Mouse (Mus musculus) frontal cortex, adult 2 months (tissue): ENCODE measurements at regions not wholly inside any gene's neighbourhood (a gene's known extent, or its start where the extent isn't known, plus 50 kb on each side); places are given as distances from the start of the nearest gene placed in this dataset.

Experiments used
- DNase-seq, 2 experiments: peaks; one replicate each; pipeline ENCODE4 v3.0.0; 2022; ENCODE audit warnings: low spot score in 1 of 2; ENCODE audit errors: extremely low spot score in 1 of 2

DNA sequence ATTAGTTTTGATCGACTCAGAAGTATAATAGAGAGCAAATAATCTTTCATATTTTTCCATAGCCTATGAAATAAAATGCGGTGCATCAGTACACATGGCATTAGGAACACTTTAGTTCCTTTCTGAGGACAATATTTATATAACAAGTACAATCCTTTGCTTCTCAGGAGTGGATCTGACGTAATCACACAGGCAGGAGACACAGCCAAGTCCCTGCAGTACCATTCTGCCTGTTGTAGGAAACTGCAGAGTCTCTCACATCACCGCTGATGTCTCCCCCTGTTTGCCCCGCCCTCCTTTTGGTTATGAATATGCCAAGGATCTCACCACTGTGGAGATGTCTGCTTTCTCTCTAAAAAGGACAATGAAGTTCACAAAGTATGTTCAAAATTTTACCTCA lies 131.8 kb upstream of the Spats2l start:
- peak in 1 of 2 experiments; percentile 15 for DNase-seq

DNA sequence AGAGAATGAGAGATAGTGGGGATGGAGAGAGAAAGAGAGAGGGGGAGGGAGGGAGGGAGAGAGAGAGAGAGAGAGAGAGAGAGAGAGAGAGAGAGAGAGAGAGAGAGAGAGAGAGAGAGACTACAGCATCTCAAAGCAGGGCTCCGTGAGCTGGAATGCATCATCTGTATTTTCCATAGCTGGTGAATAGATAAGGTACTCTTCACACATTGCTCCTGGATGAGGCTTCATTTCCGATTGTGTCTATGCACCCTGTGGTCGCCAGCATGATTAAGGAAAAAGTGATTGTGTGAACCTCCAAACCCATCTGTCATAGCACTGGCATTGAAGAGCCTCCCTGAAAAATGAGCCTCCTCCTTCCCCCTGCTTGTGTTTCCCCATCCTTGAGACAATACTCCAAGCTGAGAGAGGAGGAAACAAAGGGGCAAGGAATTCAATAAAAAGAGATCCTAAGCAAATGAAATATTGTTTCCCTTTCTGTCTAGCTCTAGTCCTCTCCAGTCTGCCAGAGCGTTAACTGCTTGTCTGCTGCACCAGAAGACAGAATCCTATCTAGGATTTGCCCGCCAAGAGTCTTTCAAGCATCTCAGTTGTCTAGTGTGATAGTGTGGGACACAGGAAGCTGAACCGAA lies 130.4 kb upstream of the Spats2l start:
- no peak for DNase-seq

DNA sequence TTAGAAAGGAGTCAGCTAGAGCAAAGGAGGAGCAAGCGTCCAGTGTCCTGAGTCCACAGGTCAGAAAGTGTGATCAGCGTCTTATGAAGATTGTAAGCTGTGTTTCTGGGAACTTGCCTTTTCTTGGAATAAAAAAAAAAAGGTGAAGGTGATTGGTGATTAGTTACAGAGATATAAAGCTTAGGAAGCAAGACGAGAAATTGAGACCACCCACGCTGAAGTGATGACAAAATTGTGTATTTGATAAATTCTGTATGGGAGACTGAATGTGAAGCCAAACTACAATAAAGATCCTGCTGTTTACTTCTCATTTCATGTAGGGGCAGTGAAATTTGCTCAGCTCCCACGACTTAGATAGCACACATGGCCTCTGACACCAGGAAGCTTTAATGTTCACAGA lies 109.0 kb upstream of the Spats2l start:
- no peak for DNase-seq

DNA sequence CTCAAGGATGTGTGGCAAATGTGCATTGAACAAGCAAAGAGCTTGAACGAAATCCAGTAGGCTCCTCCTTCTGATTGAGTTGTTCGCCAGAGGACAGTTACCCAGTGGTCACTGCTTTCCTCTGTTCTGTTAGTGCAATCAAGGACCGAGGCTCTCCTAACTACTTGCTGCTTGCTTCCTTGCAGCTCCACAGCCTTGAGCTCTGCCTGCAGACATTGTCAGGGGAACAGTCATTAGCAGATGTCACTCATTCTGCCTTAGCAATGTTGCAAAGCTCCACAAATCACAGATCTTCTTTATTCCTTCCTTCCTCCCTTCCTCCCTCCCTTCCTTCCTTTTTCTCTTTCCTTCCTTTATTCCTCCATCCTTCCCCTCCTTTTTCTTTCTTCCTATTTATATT lies 108.2 kb upstream of the Spats2l start:
- no peak for DNase-seq

DNA sequence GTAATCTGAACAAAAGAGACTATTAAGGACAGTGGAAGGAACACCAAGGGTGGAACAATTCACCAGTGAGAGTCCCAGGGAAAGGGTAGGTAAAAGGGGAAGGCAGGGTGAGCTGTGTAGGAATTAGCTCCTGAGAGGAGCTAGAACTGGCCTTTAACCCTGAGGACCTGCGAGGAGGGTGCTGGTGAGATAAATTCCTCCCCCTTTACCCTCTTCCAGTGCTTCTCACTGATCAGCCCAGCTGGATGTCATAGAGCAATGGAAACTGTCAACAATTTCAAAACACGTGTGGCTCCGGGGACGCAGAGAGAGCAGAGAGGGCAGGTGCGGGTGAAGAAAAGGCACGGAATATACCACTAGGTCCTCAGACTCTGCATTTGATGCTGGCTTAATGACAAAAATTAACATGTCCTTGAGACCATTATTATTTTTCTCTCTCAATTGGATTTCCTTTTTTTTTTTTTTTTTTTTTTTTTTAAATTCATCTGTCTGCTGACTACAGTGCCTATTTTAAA lies 107.7 kb upstream of the Spats2l start:
- DNase-seq = no peak

DNA sequence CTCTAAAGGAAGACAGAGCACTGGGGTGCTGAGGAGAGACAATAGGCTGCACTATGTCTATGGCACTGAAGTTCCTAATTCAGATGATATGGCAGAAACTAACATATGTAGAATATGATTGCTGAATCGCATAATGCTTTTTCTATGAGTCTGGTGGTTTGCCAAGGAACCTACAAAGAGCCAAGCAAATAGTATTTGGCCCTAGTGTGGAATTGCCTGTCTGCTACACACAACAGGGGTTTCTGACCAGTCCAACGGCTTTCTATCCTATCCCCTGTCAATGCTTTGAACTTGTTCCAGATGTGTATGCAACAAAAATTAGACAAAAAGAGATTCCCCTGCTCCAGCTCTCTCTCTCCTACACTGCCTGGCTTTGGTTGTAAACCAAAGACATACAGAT lies 100.5 kb upstream of the Spats2l start:
- DNase-seq = no peak

DNA sequence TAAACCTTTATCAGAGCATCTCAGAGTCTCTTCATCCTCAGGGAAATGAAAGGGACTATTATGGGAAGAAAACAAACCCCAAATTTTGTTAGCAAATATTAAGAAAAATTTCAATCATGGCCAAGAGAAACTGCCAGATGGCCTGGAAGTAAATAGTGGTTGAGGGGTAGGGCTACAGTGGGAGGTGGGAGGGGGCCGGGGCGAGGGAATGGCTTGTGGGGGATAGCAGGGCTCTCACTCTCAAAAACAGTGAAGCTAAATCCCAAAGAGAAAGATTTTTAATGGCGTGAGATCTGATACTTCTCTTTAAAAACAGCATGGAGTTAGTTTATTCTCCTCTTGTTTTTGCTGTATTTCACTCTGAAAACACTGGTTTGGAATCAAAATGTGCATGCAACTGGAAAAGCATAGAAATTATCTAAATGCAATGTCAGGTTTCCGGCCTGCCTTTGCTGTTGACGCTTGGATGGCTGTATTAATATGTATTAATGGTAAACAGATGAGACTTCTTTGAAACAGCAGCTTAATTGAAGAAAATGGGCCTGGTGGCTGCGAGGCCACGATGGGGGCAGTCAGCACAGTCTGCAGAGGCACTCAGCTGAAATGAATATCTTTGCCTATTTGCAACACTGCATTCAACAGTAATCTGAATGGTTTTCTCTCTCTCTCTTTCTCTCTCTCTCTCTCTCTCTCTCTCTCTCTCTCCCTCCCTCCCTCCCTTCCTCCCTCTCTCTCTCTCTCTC lies 99.8 kb upstream of the Spats2l start:
- no peak for DNase-seq

DNA sequence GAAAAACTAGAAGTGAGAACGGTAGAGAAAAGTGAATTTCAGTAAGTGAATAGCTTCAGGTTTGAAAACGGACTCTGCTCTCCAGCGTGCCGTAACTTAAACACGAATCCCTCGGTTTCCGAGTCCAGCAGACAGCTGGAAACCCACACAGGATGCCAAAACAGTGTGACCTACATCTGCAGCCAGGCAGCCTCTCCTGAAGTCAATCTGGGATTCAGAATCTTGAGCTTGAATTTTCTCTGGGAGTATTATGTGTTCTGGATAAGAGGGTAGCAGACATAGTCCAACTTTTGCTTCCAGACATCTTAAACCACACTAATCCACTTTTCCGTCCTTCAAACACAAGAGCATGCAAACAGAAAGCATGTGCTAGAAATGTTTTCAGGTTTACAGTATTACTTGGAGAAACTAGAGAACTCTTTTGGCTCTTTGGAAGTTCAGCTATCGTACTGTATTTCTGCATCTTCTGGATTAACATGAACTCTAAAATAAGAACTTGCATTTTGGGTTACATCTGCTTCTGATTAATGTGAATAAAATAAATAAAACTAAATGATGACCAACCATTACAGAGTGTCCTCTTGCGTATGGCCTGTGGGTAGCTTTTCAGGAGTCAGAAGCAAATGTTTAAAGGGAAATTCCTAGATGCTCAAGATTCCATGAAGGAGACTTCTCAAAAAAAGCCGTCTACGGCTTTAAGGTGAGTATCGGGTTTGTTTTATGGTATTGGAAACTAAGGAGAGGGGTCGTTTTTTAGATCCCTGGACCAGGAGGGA lies 89.4 kb upstream of the Spats2l start:
- no peak for DNase-seq

DNA sequence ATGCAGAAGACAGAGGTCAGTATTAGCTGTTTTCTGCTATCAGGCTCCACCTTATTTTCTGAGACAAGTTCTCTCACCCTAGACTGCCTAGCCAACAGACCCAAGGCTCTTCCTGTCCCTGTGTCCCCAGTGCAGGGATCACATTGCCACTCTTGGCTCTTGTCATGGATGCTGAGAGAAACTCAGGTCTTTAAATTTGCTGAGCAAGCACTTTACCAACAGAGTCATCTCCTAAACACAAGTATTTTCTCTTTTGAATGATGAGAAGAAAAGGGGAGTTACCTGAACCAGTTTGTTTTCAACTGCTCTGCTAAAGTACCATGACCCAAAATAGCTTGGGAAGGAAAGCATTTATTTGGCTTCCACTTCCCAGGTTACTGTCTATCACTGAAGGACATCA lies 84.7 kb upstream of the Spats2l start:
- no peak for DNase-seq

DNA sequence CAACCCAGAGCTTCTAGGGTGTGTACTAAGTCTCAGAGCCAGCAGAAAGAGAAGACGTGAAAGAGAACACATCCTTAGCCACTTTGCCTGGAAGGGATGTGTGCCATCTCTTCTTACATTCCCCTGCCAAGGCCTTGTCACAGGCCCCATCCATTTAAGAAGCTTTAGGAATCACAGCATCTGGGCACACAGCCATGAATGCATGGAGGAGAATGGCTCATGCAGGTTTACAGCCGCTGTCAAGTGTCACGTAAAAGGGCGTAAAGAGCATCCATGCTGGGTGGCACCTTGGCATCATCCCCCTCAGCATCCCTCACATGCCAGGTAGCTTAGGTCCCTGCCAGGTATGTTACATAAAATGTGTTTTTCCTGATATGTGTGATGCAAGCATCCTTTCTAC lies 66.1 kb upstream of the Spats2l start:
- DNase-seq = no peak

DNA sequence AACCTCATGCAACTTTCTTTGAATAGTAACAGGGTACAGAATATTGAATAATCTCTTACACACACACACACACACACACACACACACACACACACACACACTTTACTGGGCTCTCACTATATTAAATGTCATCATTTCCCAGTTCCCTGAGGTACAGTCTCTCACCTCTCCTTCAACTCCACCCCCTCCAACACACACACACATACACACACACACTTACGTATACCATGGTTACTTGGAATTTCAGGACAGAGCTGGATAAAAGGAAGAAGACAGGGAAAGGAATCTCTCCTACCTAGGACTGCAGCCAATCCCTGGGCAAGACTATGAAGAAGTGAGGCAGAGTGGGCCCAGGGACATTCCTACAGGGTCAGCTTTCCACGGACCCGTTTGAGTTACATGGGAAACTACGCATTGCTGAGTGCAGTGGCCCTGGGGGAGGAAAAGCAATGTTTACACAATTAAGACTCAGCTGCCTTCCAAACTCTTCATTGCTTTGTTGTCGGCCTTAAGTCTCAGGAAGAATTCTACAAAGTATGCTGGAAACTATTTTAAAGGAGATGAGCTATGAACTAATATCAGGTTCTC lies 61.0 kb upstream of the Spats2l start:
- DNase-seq = no peak

DNA sequence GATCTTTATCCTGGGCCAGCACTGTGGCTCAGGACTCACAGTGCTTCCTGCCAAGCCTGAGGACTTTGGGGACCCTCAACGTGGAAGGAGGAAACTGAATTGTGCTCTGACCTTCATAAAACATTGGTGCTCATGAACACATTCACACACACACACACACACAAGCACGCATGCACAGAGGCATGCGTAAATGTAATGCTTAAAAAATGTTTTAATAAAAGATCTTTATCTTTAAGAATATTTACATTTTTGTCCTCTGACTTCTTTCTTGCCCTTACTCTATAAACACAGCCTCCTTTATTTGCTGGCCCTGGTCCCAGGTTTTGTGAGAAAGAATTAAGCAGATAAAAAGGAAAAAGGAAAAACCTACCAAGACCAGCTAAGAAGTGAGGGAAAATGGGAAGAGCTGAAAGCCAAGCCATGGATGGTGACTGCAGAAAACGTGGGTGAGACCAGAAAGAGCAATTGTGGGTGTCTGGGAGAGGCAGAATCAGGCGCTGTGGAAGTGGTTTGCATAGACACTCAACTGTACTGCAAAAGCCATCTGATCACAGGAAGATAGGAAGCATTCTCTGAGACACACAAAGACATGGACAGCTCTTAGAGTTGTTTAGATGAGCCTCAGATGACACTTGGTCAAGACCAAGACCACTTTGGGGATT lies 56.7 kb upstream of the Spats2l start:
- DNase-seq = peak in 1 of 2 experiments; percentile 22

DNA sequence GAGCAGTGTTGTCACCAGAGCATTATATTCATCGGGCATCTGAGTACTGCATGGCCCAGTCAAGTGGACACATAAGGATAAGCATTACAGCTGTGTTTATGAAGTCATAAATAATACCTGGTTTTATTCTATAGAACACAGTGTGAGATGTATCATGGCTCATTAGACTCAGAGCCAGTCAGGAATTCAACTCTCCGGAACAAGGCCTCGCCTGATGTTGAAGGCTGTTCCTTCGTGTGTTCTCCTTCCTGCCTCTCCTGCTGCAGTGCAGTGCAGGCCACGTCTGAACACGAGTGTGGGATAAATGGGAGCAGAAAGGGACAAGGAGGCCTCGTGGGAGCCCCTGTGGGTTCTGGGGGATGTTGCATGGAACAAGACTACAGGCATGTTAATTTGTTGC lies 55.6 kb upstream of the Spats2l start:
- no peak for DNase-seq
